Mouse (Mus musculus): ENCODE results near the gene Adgrg1. TPM values are rescaled to one million over a fixed set of nuclear protein-coding genes. Genes with fewer than 3 reads are reported as not detected.

Adgrg1 gene
- polyA plus RNA-seq, 1 experiment from 2014 or later, result 35.4 TPM

DNA sequence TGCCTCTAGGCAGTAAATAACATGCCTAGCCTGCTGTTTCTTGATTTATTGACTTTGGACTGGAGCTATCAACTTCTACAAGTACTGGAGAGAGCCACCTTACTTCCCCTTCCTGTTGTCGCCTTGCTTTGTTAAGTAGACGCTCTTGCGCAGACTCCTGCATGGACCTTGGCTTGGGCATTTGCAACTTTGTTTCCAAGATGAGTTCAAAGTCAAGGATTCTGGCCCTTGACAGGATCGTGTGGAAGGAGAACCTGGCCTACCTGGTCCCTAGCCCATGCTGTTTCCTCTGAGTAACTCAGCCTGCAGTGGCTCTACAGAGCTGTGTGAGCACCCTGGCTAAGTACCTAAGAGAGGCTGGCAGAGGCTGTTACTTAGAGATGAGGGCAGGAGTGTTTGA is 7.5 kb upstream of the Adgrg1 start:
- WGBS (ENCODE audit: insufficient replicate concordance), result 29% methylated on average over 4 of the region's 4 CpGs
- ATAC-seq, result no peak
- Histone ChIP-seq H3K36me3 (replicated peaks; ENCODE audit: insufficient read depth, low read length) (no peaks in the 10 kb centered on the region), H3K4me2 (ENCODE audit: low read depth, low read length) (no peak overlapping the region), H3K27me3 (ENCODE audit: insufficient read depth, low read length) (no peaks in the 10 kb centered on the region), H3K4me3 (ENCODE audit: low read depth, low read length) (no peak overlapping the region), H3K9ac (replicated peaks) (no peak overlapping the region), H3K4me1 (ENCODE audit: insufficient read depth) (peaks cover 53% of the 10 kb centered on the region), H3K9me3 (ENCODE audit: low read length) (no peaks in the 10 kb centered on the region), H3K27ac (ENCODE audit: low read depth) (peak overlapping the region; percentile 61)
- TF ChIP-seq EP300 (IDR thresholded peaks at IDR 0.05; ENCODE audit: low read depth), result no peak
- TF ChIP-seq CTCF (IDR thresholded peaks at IDR 0.05; ENCODE audit: low read depth), result no peak
- DNase-seq, result no peak

- DNase-seq, result peak; percentile 61
- Histone ChIP-seq H3K9me3 (ENCODE audit: low read length) (no peaks in the 10 kb centered on the region), H3K4me2 (ENCODE audit: low read depth, low read length) (no peak overlapping the region), H3K27ac (ENCODE audit: low read depth) (peak overlapping the region; percentile 61), H3K27me3 (ENCODE audit: insufficient read depth, low read length) (no peaks in the 10 kb centered on the region), H3K36me3 (replicated peaks; ENCODE audit: insufficient read depth, low read length) (no peaks in the 10 kb centered on the region), H3K9ac (replicated peaks) (no peak overlapping the region), H3K4me3 (ENCODE audit: low read depth, low read length) (no peak overlapping the region), H3K4me1 (ENCODE audit: insufficient read depth) (peaks cover 53% of the 10 kb centered on the region)
- 55% methylated on average over 3 of the region's 3 CpGs for WGBS (ENCODE audit: insufficient replicate concordance)
- ATAC-seq, result peak; percentile 58
- TF ChIP-seq CTCF (IDR thresholded peaks at IDR 0.05; ENCODE audit: low read depth) (no peak), EP300 (IDR thresholded peaks at IDR 0.05; ENCODE audit: low read depth) (peak; percentile 58; the same call in 1 of the 2 replicates)
Measured at GRCm38 (mm10) chr8:94967554-94967953, 7.0 kb upstream of the Adgrg1 start.

DNA sequence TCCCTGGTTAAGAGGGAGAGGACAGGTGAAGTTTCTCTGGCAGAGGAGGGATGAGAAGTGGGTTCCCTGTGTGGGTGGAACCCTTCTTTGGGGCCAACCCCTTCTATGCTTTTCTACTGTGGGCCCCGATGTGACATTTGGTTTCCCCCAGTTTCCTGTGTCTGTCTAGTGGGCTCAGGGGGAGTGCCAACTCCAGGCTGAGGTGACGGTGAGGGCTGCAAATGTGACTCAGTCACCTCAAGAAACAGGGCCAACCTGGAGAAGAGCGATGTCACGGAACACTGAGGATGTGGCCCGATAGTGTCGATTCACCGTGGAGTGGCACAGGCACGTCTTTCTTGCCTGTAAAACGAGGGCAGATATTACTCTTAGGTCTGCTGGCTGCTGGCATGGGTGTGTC is 1.3 kb upstream of the Adgrg1 start:
- Histone ChIP-seq H3K27me3 (ENCODE audit: insufficient read depth, low read length) (no peaks in the 10 kb centered on the region), H3K4me3 (ENCODE audit: low read depth, low read length) (no peak overlapping the region), H3K4me2 (ENCODE audit: low read depth, low read length) (no peak overlapping the region), H3K9me3 (ENCODE audit: low read length) (no peaks in the 10 kb centered on the region), H3K36me3 (replicated peaks; ENCODE audit: insufficient read depth, low read length) (no peaks in the 10 kb centered on the region), H3K27ac (ENCODE audit: low read depth) (no peak overlapping the region), H3K9ac (replicated peaks) (no peak overlapping the region), H3K4me1 (ENCODE audit: insufficient read depth) (peaks cover 44% of the 10 kb centered on the region)
- ATAC-seq (no peak), DNase-seq (no peak)
- TF ChIP-seq EP300 (IDR thresholded peaks at IDR 0.05; ENCODE audit: low read depth) (no peak), CTCF (IDR thresholded peaks at IDR 0.05; ENCODE audit: low read depth) (no peak)
- WGBS (ENCODE audit: insufficient replicate concordance), result 44% methylated on average over 9 of the region's 9 CpGs

DNA sequence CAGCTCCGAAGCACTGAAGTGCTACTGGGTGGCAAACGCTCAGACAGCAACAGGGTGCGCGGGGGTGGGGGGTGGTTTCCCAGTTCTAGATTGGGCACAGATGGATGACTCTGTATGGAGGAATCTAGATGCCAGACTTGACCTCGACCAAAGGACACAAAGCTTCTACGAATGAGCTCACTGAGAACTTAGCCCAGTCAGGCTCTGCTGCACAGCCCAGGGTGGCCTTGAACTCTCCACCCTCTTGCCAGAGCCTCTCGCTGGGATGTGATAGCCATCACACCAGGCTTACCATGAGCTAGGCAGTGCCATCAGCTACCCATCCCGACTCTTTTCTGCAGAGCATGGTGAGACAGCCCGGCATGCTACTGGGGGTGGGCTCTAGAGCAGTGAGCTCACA is 765 bp upstream of the Adgrg1 start:
- 62% methylated on average over 9 of the region's 9 CpGs for WGBS (ENCODE audit: insufficient replicate concordance)
- Histone ChIP-seq H3K27me3 (ENCODE audit: insufficient read depth, low read length) (no peaks in the 10 kb centered on the region), H3K4me1 (ENCODE audit: insufficient read depth) (peaks cover 49% of the 10 kb centered on the region), H3K9ac (replicated peaks) (no peak overlapping the region), H3K27ac (ENCODE audit: low read depth) (peak overlapping the region; percentile 77), H3K36me3 (replicated peaks; ENCODE audit: insufficient read depth, low read length) (no peaks in the 10 kb centered on the region), H3K4me2 (ENCODE audit: low read depth, low read length) (no peak overlapping the region), H3K4me3 (ENCODE audit: low read depth, low read length) (no peak overlapping the region), H3K9me3 (ENCODE audit: low read length) (no peaks in the 10 kb centered on the region)
- no peak for TF ChIP-seq EP300 (IDR thresholded peaks at IDR 0.05; ENCODE audit: low read depth)
- no peak for TF ChIP-seq CTCF (IDR thresholded peaks at IDR 0.05; ENCODE audit: low read depth)
- DNase-seq (no peak), ATAC-seq (no peak)

GRCm38 (mm10) chr8:94976651-94977417 is 2.3 kb downstream of the Adgrg1 start:
- peak; percentile 46 for ATAC-seq
- Histone ChIP-seq H3K4me2 (ENCODE audit: low read depth, low read length) (peak overlapping the region; percentile 68), H3K4me1 (ENCODE audit: insufficient read depth) (peaks cover 57% of the 10 kb centered on the region), H3K9me3 (ENCODE audit: low read length) (no peaks in the 10 kb centered on the region), H3K36me3 (replicated peaks; ENCODE audit: insufficient read depth, low read length) (no peaks in the 10 kb centered on the region), H3K9ac (replicated peaks) (peak overlapping the region; percentile 50), H3K27ac (ENCODE audit: low read depth) (peak overlapping the region; percentile 62), H3K27me3 (ENCODE audit: insufficient read depth, low read length) (no peaks in the 10 kb centered on the region), H3K4me3 (ENCODE audit: low read depth, low read length) (peak overlapping the region; percentile 36)
- TF ChIP-seq EP300 (IDR thresholded peaks at IDR 0.05; ENCODE audit: low read depth) (peak; percentile 53), CTCF (IDR thresholded peaks at IDR 0.05; ENCODE audit: low read depth) (no peak)
- WGBS (ENCODE audit: insufficient replicate concordance), result 9% methylated on average over 17 of the region's 17 CpGs
- DNase-seq, result peak; percentile 61

- no peaks in the 10 kb centered on the region for H3K27me3 ChIP-seq (ENCODE audit: insufficient read depth, low read length)
- H3K4me1 ChIP-seq (ENCODE audit: insufficient read depth), result peaks cover 65% of the 10 kb centered on the region
- H3K36me3 ChIP-seq (replicated peaks; ENCODE audit: insufficient read depth, low read length), result no peaks in the 10 kb centered on the region
- H3K4me3 ChIP-seq (ENCODE audit: low read depth, low read length), result peak overlapping the region; percentile 36
- H3K4me2 ChIP-seq (ENCODE audit: low read depth, low read length), result peak overlapping the region; percentile 68
- H3K9me3 ChIP-seq (ENCODE audit: low read length), result no peaks in the 10 kb centered on the region
- ATAC-seq, result no peak
- H3K27ac ChIP-seq (ENCODE audit: low read depth), result peak overlapping the region; percentile 62
- 33% methylated on average over 9 of the region's 9 CpGs for WGBS (ENCODE audit: insufficient replicate concordance)
- DNase-seq, result no peak
- TF ChIP-seq EP300 (IDR thresholded peaks at IDR 0.05; ENCODE audit: low read depth) (no peak), CTCF (IDR thresholded peaks at IDR 0.05; ENCODE audit: low read depth) (no peak)
- H3K9ac ChIP-seq (replicated peaks), result peak overlapping the region; percentile 50; the same call in 1 of the 2 replicates
Measured at GRCm38 (mm10) chr8:94978131-94978530, 3.6 kb downstream of the Adgrg1 start.

All from liver, postnatal 0 days (tissue).